Mouse (Mus musculus) embryo, embryonic 11.5 days (tissue): ENCODE measurements at regions not wholly inside any gene's neighbourhood (a gene's known extent, or its start where the extent isn't known, plus 50 kb on each side); places are given as distances from the start of the nearest gene placed in this dataset.

Experiments
- DNase-seq: peaks from one replicate; pipeline ENCODE4 v3.0.0-alpha.2; 2012; ENCODE audit warnings: low read depth, low spot score

DNA sequence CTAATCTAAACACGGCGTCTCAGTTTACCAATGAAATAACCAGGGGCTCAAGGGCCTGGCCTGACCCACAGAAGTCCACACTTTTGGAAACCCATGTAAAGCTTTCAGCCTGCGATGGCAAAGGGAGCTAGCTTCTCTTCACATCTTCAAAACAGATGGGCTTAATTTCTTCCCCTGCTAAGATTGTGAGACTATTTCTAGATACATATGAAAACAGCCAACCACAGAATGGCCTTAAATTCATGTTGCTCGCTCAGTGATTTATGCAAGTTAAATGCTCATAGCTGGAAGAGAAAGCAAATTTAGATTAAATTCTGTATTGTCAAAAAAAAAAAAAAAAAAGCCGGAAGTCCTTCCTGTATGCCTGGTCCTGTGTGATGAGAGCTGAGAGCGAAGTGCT lies 53.2 kb upstream of the Epha4 start:
- no peak for DNase-seq

DNA sequence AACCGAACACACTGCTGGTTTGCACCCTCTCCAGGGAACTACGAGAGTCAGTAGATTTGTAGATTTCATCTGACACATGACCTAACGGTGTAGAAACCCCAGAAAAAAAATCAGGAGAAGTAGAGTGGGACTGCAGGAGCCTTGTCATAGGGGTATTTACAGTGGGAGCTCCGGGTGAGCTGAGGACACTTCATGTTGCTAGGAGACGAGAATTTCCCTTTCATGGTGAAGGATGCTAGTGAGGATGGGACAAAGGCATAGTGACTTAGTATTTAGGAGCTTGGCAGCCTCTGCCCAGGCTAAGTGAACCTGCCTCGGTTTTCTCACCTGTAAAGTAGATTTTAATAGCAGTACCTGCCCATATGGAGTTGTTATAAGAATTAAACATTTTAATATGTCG lies 52.8 kb upstream of the Epha4 start:
- no peak for DNase-seq
